Mouse (Mus musculus) ES-E14 (cell line): ENCODE measurements around the gene Srgap1. TPM values are rescaled to one million over a fixed set of nuclear protein-coding genes. Genes with fewer than 3 reads are reported as not detected.

Experiments used
- DNase-seq: peaks from one replicate; pipeline ENCODE4 v3.0.0-alpha.2; 2013; ENCODE audit warnings: low read depth, low spot score
- H3K27ac ChIP-seq: 2 replicates; pipeline ENCODE4 v1.5.1; 2012; ENCODE audit warnings: low read depth, mild to moderate bottlenecking, low read length, moderate library complexity, mixed read lengths; ENCODE audit not compliant: poor library complexity, insufficient read depth, severe bottlenecking
- H3K36me3 ChIP-seq: 2 replicates; pipeline ENCODE4 v1.6.1; 2012; ENCODE audit warnings: mild to moderate bottlenecking, low read length, moderate library complexity, mixed read lengths; ENCODE audit not compliant: control insufficient read depth, poor library complexity, insufficient read depth, severe bottlenecking
- H3K4me1 ChIP-seq, 2 experiments: fragments of 150-350 bp in 1 of 2; sonication (generic) in 1 of 2; 2 replicates each; pipeline ENCODE4 v1.6.1; 2012; ENCODE audit warnings: low read length in 2 of 2, mild to moderate bottlenecking in 1 of 2, mixed read lengths in 1 of 2; ENCODE audit not compliant: control insufficient read depth in 2 of 2, insufficient read depth in 2 of 2, poor library complexity in 1 of 2
- H3K4me3 ChIP-seq, 2 experiments: fragments of 150-350 bp in 1 of 2; sonication (generic) in 1 of 2; 2 replicates each; pipeline ENCODE4 v1.5.1; 2012; ENCODE audit warnings: low read length in 2 of 2, low read depth in 1 of 2, mild to moderate bottlenecking in 1 of 2, mixed read lengths in 1 of 2; ENCODE audit not compliant: insufficient read depth in 1 of 2, poor library complexity in 1 of 2, severe bottlenecking in 1 of 2
- H3K9ac ChIP-seq: 2 replicates; pipeline ENCODE4 v1.6.1; 2012; ENCODE audit warnings: low read depth, mild to moderate bottlenecking, low read length, mixed read lengths; ENCODE audit not compliant: poor library complexity, insufficient read depth, severe bottlenecking
- H3K9me3 ChIP-seq: fragments of 150-350 bp; sonication (generic); 2 replicates; pipeline ENCODE4 v1.6.1; 2012; ENCODE audit warnings: low read depth, mild to moderate bottlenecking, low read length; ENCODE audit not compliant: control insufficient read depth, insufficient read depth
- CHD2 ChIP-seq: IDR thresholded peaks from 2 replicates; pipeline ENCODE4 v1.6.1; 2014; ENCODE audit warnings: mild to moderate bottlenecking, low read depth, low read length, inconsistent platforms
- HCFC1 ChIP-seq: IDR thresholded peaks from 2 replicates; pipeline ENCODE4 v1.6.1; 2012; ENCODE audit warnings: low read length, inconsistent platforms, borderline replicate concordance; ENCODE audit not compliant: insufficient read depth
- MAFK ChIP-seq: IDR thresholded peaks from 2 replicates; pipeline ENCODE4 v1.6.1; 2014; ENCODE audit warnings: mild to moderate bottlenecking, low read depth, low read length, inconsistent platforms; ENCODE audit not compliant: insufficient read depth
- ZC3H11A ChIP-seq: IDR thresholded peaks from 2 replicates; pipeline ENCODE4 v1.6.1; 2012; ENCODE audit warnings: low read depth, mild to moderate bottlenecking, inconsistent platforms, low read length, borderline replicate concordance
- ZNF384 ChIP-seq: IDR thresholded peaks from 2 replicates; pipeline ENCODE4 v1.6.1; 2012; ENCODE audit warnings: low read depth, low read length, inconsistent platforms
- in situ Hi-C, 2 experiments: fragments of 600-800 bp; cut with MboI; formaldehyde crosslinking; loops; one replicate each; pipeline ENCODE4 v1.15.1; 2025; ENCODE audit warnings: low sequenced_read_pairs in 2 of 2, inconsistent platforms in 1 of 2; ENCODE audit not compliant: unreplicated experiment in 2 of 2
- total RNA-seq: library from RNA; depleted of rRNA; stranded (reverse); fragments of 300-350 nt; gene quantifications from 2 replicates; pipeline ENCODE4 v1.2.3, GENCODE M21; 2012

Srgap1 gene
- total RNA-seq, 1 experiment = 0.94 TPM

GRCm38 (mm10) chr10:121877906-121878305 is 169.2 kb downstream of the Srgap1 start:
- no peak overlapping the region for H3K9ac ChIP-seq
- no peak overlapping the region for H3K4me3 ChIP-seq
- peaks cover 0 to 2% of the 10 kb centered on the region in 2 experiments; a peak in 1 of 4 replicates for H3K4me1 ChIP-seq
- H3K36me3 ChIP-seq = no peaks in the 10 kb centered on the region
- no peak overlapping the region for H3K27ac ChIP-seq
- TF ChIP-seq CHD2 (no peak), ZC3H11A (no peak), MAFK (no peak), ZNF384 (no peak), HCFC1 (no peak)
- H3K9me3 ChIP-seq = no peaks in the 10 kb centered on the region
- DNase-seq = no peak
- in situ Hi-C loops = no loop called here

- Histone ChIP-seq H3K36me3 (no peaks in the 10 kb centered on the region), H3K27ac (no peak overlapping the region), H3K9ac (no peak overlapping the region), H3K9me3 (no peaks in the 10 kb centered on the region), H3K4me1 (no peaks in the 10 kb centered on the region), H3K4me3 (no peak overlapping the region)
- TF ChIP-seq MAFK (no peak), HCFC1 (no peak), CHD2 (no peak), ZNF384 (no peak), ZC3H11A (no peak)
- in situ Hi-C loops = no loop called here
- no peak for DNase-seq
Observed at GRCm38 (mm10) chr10:121873063-121873489, 174.0 kb downstream of the Srgap1 start.

- TF ChIP-seq CHD2 (no peak), MAFK (no peak), ZC3H11A (no peak), ZNF384 (no peak), HCFC1 (no peak)
- no peaks in the 10 kb centered on the region for H3K9me3 ChIP-seq
- no peak overlapping the region for H3K9ac ChIP-seq
- no peaks in the 10 kb centered on the region for H3K4me1 ChIP-seq
- no peaks in the 10 kb centered on the region for H3K36me3 ChIP-seq
- no peak overlapping the region for H3K27ac ChIP-seq
- DNase-seq = no peak
- in situ Hi-C loops = no loop called here
- H3K4me3 ChIP-seq = no peak overlapping the region
Observed at GRCm38 (mm10) chr10:121869941-121870340, 177.2 kb downstream of the Srgap1 start.

- H3K9me3 ChIP-seq = no peaks in the 10 kb centered on the region
- H3K4me3 ChIP-seq = no peak overlapping the region
- no peak for DNase-seq
- TF ChIP-seq ZC3H11A = no peak
- no peak for TF ChIP-seq MAFK
- no peak for TF ChIP-seq CHD2
- TF ChIP-seq HCFC1 = no peak
- TF ChIP-seq ZNF384 = no peak
- H3K36me3 ChIP-seq = no peaks in the 10 kb centered on the region
- no peak overlapping the region for H3K27ac ChIP-seq
- no peak overlapping the region for H3K9ac ChIP-seq
- in situ Hi-C loops = no loop called here
- H3K4me1 ChIP-seq = no peaks in the 10 kb centered on the region
Observed at GRCm38 (mm10) chr10:121868255-121868654, 178.9 kb downstream of the Srgap1 start.
